Mouse (Mus musculus): ENCODE measurements around the gene Rnf114.

DNA sequence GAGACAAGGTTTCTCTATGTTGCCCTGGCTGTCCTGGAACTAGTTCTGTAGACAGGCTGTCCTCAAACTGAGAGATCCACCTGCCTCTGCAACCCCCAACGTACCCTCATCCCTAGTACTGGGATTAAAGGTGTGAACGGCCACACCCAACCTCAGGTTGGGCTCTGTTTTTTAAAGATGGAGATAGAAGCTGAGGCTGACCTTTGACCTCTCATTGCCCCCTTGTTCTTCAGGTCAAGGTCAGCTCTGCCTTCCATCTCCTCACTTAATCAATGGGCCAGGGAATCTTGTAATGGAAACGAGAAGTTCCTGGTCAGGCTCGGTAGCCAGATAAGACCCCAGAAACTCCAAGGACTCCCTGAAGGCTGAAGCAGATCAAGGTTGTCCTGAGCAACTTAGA lies 38.1 kb downstream of the Rnf114 start:
- TF ChIP-seq CTCF (IDR thresholded peaks at IDR 0.05) (no peak), EP300 (IDR thresholded peaks at IDR 0.05) (no peak)

Data from lung, postnatal 0 days (tissue).